Mouse (Mus musculus): ENCODE measurements at regions not wholly inside any gene's neighbourhood (a gene's known extent, or its start where the extent isn't known, plus 50 kb on each side); places are given as distances from the start of the nearest gene placed in this dataset.

DNA sequence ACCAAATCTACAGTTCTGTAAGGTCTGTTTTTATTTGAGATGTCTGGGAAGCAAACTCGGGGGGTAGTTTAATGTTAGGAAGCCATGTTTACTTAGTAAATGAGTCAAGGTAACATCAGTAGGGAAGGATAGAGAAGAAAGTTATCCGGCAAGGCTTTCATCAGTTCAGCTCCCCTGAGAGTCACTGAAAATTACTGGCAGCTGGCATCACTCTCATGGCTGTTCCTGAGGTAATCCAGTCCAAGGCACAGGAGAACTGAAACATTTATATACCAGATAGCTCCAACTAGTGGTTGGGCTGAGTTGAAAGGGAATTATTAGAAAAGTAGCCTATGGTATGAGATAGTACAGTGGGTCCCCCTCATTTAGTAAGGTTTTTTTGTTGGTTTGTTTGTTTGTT lies 106.7 kb downstream of the Rassf9 start:
- no peak overlapping the region for H3K27ac ChIP-seq (ENCODE audit: low read depth)
- H3K9me3 ChIP-seq (replicated peaks; ENCODE audit: control insufficient read depth, low read length): no peaks in the 10 kb centered on the region
- H3K36me3 ChIP-seq (replicated peaks; ENCODE audit: control insufficient read depth, insufficient read depth, low read length): no peaks in the 10 kb centered on the region
- TF ChIP-seq EP300 (IDR thresholded peaks at IDR 0.05; ENCODE audit: low read depth) (no peak), CTCF (IDR thresholded peaks at IDR 0.05; ENCODE audit: low read depth) (no peak)
- WGBS: 56% methylated on average over 2 of the region's 2 CpGs
- no peaks in the 10 kb centered on the region for H3K4me1 ChIP-seq (ENCODE audit: control insufficient read depth, insufficient read depth)
- DNase-seq (ENCODE audit: low spot score): no peak
- no peak overlapping the region for H3K4me3 ChIP-seq (ENCODE audit: low read depth, low read length)
- H3K9ac ChIP-seq (replicated peaks; ENCODE audit: low read depth, low read length): no peak overlapping the region
- H3K27me3 ChIP-seq (ENCODE audit: control insufficient read depth, insufficient read depth, low read length): no peaks in the 10 kb centered on the region
- no peak overlapping the region for H3K4me2 ChIP-seq (ENCODE audit: low read depth, low read length)
- ATAC-seq (ENCODE audit: insufficient read depth, low read depth): no peak

DNA sequence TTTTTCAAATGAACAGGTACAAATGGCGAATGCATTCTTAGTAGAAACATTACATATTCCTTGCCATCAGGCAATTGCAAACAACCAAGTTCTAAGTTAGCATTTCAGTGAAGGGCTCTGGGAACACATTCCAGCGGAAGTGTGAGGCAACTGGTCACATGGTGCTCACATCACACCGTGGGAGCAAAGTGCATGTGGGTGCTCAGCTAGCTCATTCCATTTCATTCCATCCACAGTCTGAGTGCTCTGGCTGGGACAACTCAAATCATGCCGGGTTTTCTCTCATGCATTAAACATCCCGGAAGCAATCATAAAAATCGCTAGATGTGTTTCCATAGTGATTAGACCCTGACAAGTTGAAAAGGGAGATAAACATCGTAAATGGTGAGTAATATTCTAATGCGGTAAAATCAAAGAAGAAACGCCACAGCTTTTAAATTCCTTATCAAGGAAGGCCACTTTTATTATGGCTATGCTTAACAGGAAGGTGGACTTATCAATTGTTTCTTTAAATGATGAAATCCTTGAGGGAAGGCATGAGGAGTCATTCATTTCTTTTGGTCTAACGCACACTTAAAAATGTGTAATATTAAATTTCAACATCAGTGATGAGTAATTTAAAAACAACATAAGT lies 104.1 kb downstream of the Rassf9 start:
- no peaks in the 10 kb centered on the region for H3K27me3 ChIP-seq (ENCODE audit: control insufficient read depth, insufficient read depth, low read length)
- no peaks in the 10 kb centered on the region for H3K9me3 ChIP-seq (replicated peaks; ENCODE audit: control insufficient read depth, low read length)
- no peak for DNase-seq (ENCODE audit: low spot score)
- ATAC-seq (ENCODE audit: insufficient read depth, low read depth): no peak
- TF ChIP-seq CTCF (IDR thresholded peaks at IDR 0.05; ENCODE audit: low read depth): no peak
- TF ChIP-seq EP300 (IDR thresholded peaks at IDR 0.05; ENCODE audit: low read depth): no peak
- H3K36me3 ChIP-seq (replicated peaks; ENCODE audit: control insufficient read depth, insufficient read depth, low read length): no peaks in the 10 kb centered on the region
- H3K9ac ChIP-seq (replicated peaks; ENCODE audit: low read depth, low read length): no peak overlapping the region
- no peak overlapping the region for H3K4me3 ChIP-seq (ENCODE audit: low read depth, low read length)
- 74% methylated on average over 10 of the region's 10 CpGs for WGBS
- H3K4me1 ChIP-seq (ENCODE audit: control insufficient read depth, insufficient read depth): no peaks in the 10 kb centered on the region
- H3K4me2 ChIP-seq (ENCODE audit: low read depth, low read length): no peak overlapping the region
- no peak overlapping the region for H3K27ac ChIP-seq (ENCODE audit: low read depth)
